8 mouse cellular contexts compared by ENCODE assay signal in genomic region chr8:120504251-120505081, GRCm38 (mm10).
DNase-seq lines count a peak whose midpoint lies in the region; ATAC-seq and TF ChIP-seq lines count a peak whose summit lies in the region.

No protein-coding gene starts in this region.

- H3K36me3 ChIP-seq in hindbrain, postnatal 0 days (ENCODE audit: insufficient read depth, low read length), result no peaks in the 10 kb centered on the region
- H3K36me3 ChIP-seq in liver, embryonic 14.5 days (replicated peaks; ENCODE audit: control insufficient read depth, insufficient read depth, low read depth), result no peaks in the 10 kb centered on the region; the same call in 1 of the 2 replicates

- peaks cover 35% of the 10 kb centered on the region for H3K4me1 ChIP-seq in hindbrain, postnatal 0 days (ENCODE audit: insufficient read depth, low read length)
- H3K4me1 ChIP-seq in liver, embryonic 14.5 days (replicated peaks; ENCODE audit: control insufficient read depth in 2 of 2, insufficient read depth in 2 of 2, low read length in 1 of 2), result peaks cover 38 to 47% of the 10 kb centered on the region in 2 experiments

- peak; percentile 39; the same call in 1 of the 2 replicates for ATAC-seq in hindbrain, postnatal 0 days
- ATAC-seq in liver, embryonic 14.5 days (ENCODE audit: insufficient read depth), result no peak

- intact Hi-C loops in gastrocnemius, postnatal 14 days (cut with DNase I; ENCODE audit: low total_unique reads), result no loop called here

- H3K4me3 ChIP-seq in layer of hippocampus, adult 2 months, result peak overlapping the region; percentile 43
- H3K4me3 ChIP-seq in hindbrain, postnatal 0 days (ENCODE audit: low read length), result peak overlapping the region; percentile 13; the same call in 1 of the 2 replicates
- H3K4me3 ChIP-seq in liver, embryonic 14.5 days (ENCODE audit: insufficient read depth in 1 of 2, low read depth in 2 of 2, low read length in 2 of 2), result 0 out of 4 replicates have a peak overlapping the region, but pooled peaks of 1 of the 2 experiments have one; percentile 26

- H3K9me3 ChIP-seq in hindbrain, postnatal 0 days (ENCODE audit: low read length), result no peaks in the 10 kb centered on the region
- no peaks in the 10 kb centered on the region for H3K9me3 ChIP-seq in liver, embryonic 14.5 days (ENCODE audit: control insufficient read depth, low read length)

- DNase-seq in layer of hippocampus, adult 2 months (ENCODE audit: low spot score in 2 of 2), result peak in 1 of 2 experiments; percentile 56
- DNase-seq in layer of hippocampus, postnatal 25 days (ENCODE audit: extremely low spot score in 1 of 2, low spot score in 1 of 2), result no peak
- DNase-seq in cerebellum, adult 9-11 months, result peak; percentile 90
- DNase-seq in gastrocnemius, postnatal 14 days, result peak; percentile 60
- DNase-seq in hindbrain, postnatal 0 days (ENCODE audit: low spot score), result peak; percentile 67
- DNase-seq in liver, embryonic 14.5 days (ENCODE audit: low read depth in 3 of 3, low spot score in 3 of 3), result no peak
- peak; percentile 62 for DNase-seq in retina, postnatal 1 day
- no peak for DNase-seq in right cerebral cortex, adult 2 months (ENCODE audit: low spot score in 2 of 2)

- H3K27me3 ChIP-seq in hindbrain, postnatal 0 days (ENCODE audit: insufficient read depth, low read length), result no peaks in the 10 kb centered on the region
- no peaks in the 10 kb centered on the region for H3K27me3 ChIP-seq in liver, embryonic 14.5 days (ENCODE audit: control insufficient read depth, insufficient read depth, low read length)

- peak overlapping the region; percentile 80 for H3K27ac ChIP-seq in layer of hippocampus, adult 2 months
- peak overlapping the region; percentile 69 for H3K27ac ChIP-seq in hindbrain, postnatal 0 days
- H3K27ac ChIP-seq in liver, embryonic 14.5 days, result no peak overlapping the region

- peak overlapping the region; percentile 47 for H3K4me2 ChIP-seq in hindbrain, postnatal 0 days (ENCODE audit: low read depth, low read length)
- H3K4me2 ChIP-seq in liver, embryonic 14.5 days (ENCODE audit: low read depth), result peak overlapping the region; percentile 46

- peak overlapping the region; percentile 22 for H3K9ac ChIP-seq in hindbrain, postnatal 0 days (replicated peaks; ENCODE audit: low read length)
- H3K9ac ChIP-seq in liver, embryonic 14.5 days (replicated peaks), result 0 out of 2 replicates have a peak overlapping the region, but pooled peaks have one; percentile 29

- no peak for TF ChIP-seq EP300 in liver, embryonic 14.5 days (IDR thresholded peaks at IDR 0.05; ENCODE audit: low read depth)

- WGBS in hindbrain, postnatal 0 days, result 9% methylated on average over 20 of the region's 20 CpGs
- WGBS in liver, embryonic 14.5 days (ENCODE audit: insufficient replicate concordance), result 20% methylated on average over 20 of the region's 20 CpGs

- TF ChIP-seq CTCF in layer of hippocampus, adult 2 months (conservative IDR thresholded peaks at IDR 0.05), result no peak
- no peak for TF ChIP-seq CTCF in hindbrain, postnatal 0 days (IDR thresholded peaks at IDR 0.05; ENCODE audit: low read depth)
- no peak for TF ChIP-seq CTCF in liver, embryonic 14.5 days (IDR thresholded peaks at IDR 0.05; ENCODE audit: low read depth)

Comparison
In these comparisons a context has a peak if more than half of its experiments do, and no peak if none do; other contexts are left out.
1. DNase-seq: peak in cerebellum, adult 9-11 months (single experiment), gastrocnemius, postnatal 14 days (single experiment), hindbrain, postnatal 0 days (single experiment) and retina, postnatal 1 day (single experiment); none in layer of hippocampus, postnatal 25 days (0 of 2), liver, embryonic 14.5 days (0 of 3) and right cerebral cortex, adult 2 months (0 of 2).